Mouse (Mus musculus) midbrain, embryonic 13.5 days (tissue): ENCODE measurements around the gene 6330403K07Rik. TPM values are rescaled to one million over a fixed set of nuclear protein-coding genes. Genes with fewer than 3 reads are reported as not detected.
A peak's percentile ranks its signal among the peaks of the same experiment; 100 is the strongest.

Experiments used
- ATAC-seq: fragments of 200-750 bp; cut with Nextera tagmentation; 2 replicates; pipeline ENCODE4 v1.8.0; 2017; ENCODE audit warnings: mild to moderate bottlenecking, moderate TSS enrichment, moderate library complexity
- H3K27ac ChIP-seq: fragments of 300-500 bp; sonication (generic); 2 replicates; pipeline ENCODE4 v1.5.1; 2015; ENCODE audit warnings: inconsistent platforms, mild to moderate bottlenecking, moderate library complexity
- H3K27me3 ChIP-seq: fragments of 300-500 bp; sonication (generic); 2 replicates; pipeline ENCODE4 v1.6.1; 2015; ENCODE audit warnings: mild to moderate bottlenecking, inconsistent platforms
- H3K36me3 ChIP-seq: fragments of 300-500 bp; sonication (generic); 2 replicates; pipeline ENCODE4 v1.6.1; 2015; ENCODE audit warnings: mild to moderate bottlenecking, inconsistent platforms
- H3K4me1 ChIP-seq: fragments of 300-500 bp; sonication (generic); replicated peaks from 2 replicates; pipeline ENCODE4 v1.6.1; 2015; ENCODE audit warnings: inconsistent platforms
- H3K4me2 ChIP-seq: fragments of 300-500 bp; sonication (generic); replicated peaks from 2 replicates; pipeline ENCODE4 v1.6.1; 2015; ENCODE audit warnings: moderate library complexity, mild to moderate bottlenecking, inconsistent platforms
- H3K4me3 ChIP-seq: fragments of 300-500 bp; sonication (generic); replicated peaks from 2 replicates; pipeline ENCODE4 v1.5.1; 2015; ENCODE audit warnings: mild to moderate bottlenecking, inconsistent platforms
- H3K9ac ChIP-seq: fragments of 300-500 bp; sonication (generic); replicated peaks from 2 replicates; pipeline ENCODE4 v1.6.1; 2015; ENCODE audit warnings: mild to moderate bottlenecking, inconsistent platforms
- H3K9me3 ChIP-seq: fragments of 300-500 bp; sonication (generic); 2 replicates; pipeline ENCODE4 v1.6.1; 2016; ENCODE audit warnings: mild to moderate bottlenecking, inconsistent platforms
- WGBS: fragments of 180-500 bp; shearing (Covaris S2); methylation state at CpG from one replicate; pipeline ENCODE4 v1.1.7; 2015; 5-methylcytosine and 5-hydroxymethylcytosine counted together
- polyA plus RNA-seq: library from polyadenylated mRNA; unstranded; fragments of >200 nt; fragmentation: Nextera tagmentation; extraction: Ambion mirVana; gene quantifications from 2 replicates; pipeline ENCODE4 v1.2.1, GENCODE M21; 2015

The 6330403K07Rik gene
- polyA plus RNA-seq = 607 and 620 TPM in 2 replicates

DNA sequence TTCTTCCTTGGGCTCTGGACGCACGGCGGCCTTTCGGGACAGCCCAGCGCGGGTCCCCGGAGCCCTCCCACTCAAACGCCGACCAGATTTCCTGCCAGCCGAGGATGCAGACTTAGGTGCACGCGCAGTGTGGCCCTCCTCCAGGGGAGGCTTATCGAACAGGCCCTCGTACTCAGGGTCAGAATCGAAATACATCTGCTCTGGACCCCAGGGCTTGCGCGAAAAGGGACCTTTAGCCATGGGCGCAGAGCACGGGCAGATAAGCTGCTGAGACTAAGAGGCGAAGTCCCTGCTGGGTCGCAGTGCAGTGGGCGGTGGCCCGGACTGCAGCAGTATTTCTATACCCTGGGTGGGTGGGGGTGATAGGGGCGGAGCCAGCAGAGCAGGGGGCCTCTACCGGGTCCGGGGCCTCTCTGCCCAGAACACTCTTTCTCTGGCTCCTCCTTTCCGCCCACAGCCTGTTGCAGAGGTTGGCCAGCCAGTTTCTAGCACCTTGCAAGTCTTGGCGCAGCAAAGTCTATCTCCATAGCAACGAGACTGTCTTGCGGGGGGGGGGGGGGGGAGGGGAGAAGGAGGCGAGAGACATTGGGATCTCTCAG lies at the start of gene 6330403K07Rik:
Gene 6330403K07Rik, minus strand, starts transcription at position 351 of the 599 bp plus-strand sequence.
- no peaks in the 10 kb centered on the region for H3K27me3 ChIP-seq
- peak within 1 kb of the TSS; percentile 98 for H3K27ac ChIP-seq
- peaks cover under 1% of the 10 kb centered on the region for H3K36me3 ChIP-seq
- H3K4me1 ChIP-seq = peaks cover 35% of the 10 kb centered on the region
- H3K9ac ChIP-seq = peak within 1 kb of the TSS; percentile 97
- WGBS = under 1% methylated on average over 29 of the region's 31 CpGs
- ATAC-seq = peak; percentile 98
- peak within 1 kb of the TSS; percentile 77 for H3K4me2 ChIP-seq
- H3K4me3 ChIP-seq = peak within 1 kb of the TSS; percentile 72
- no peaks in the 10 kb centered on the region for H3K9me3 ChIP-seq

GRCm38 (mm10) chr11:71076342-71076741 lies 43.0 kb upstream of the 6330403K07Rik start:
- Histone ChIP-seq H3K27me3 (no peaks in the 10 kb centered on the region), H3K36me3 (no peaks in the 10 kb centered on the region), H3K9me3 (peaks cover 6% of the 10 kb centered on the region; the same call in 1 of the 2 replicates), H3K4me1 (no peaks in the 10 kb centered on the region), H3K4me3 (no peak overlapping the region), H3K9ac (no peak overlapping the region), H3K4me2 (no peak overlapping the region), H3K27ac (no peak overlapping the region)
- 74% methylated on average over 1 of the region's 1 CpGs for WGBS
- no peak for ATAC-seq

DNA sequence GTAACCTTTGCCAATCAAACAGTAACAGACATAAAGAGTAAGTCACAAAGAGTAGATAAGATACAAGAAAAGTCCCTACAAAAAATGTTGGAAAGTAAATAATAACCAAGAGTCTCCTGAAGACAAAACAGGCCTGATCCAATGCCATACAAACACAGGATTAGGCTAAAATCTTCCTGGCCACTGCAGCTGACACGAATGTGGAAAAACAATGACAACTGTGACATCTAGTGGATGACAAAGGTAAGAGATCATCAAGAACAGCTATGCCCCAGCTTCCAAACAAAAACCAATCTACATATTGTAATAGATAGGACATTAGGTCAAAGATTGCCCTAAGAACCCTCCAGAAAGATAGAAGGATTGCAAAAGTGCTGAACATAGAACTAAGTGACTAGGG lies 19.2 kb upstream of the 6330403K07Rik start:
- no peak overlapping the region for H3K27ac ChIP-seq
- H3K36me3 ChIP-seq = no peaks in the 10 kb centered on the region
- H3K27me3 ChIP-seq = no peaks in the 10 kb centered on the region
- H3K9ac ChIP-seq = no peak overlapping the region
- WGBS = 0% methylated on average over 1 of the region's 1 CpGs
- H3K4me1 ChIP-seq = no peaks in the 10 kb centered on the region
- 0 out of 2 replicates have a peak, but pooled peaks have one; percentile 30 for ATAC-seq
- H3K4me3 ChIP-seq = no peak overlapping the region
- H3K4me2 ChIP-seq = no peak overlapping the region
- no peaks in the 10 kb centered on the region for H3K9me3 ChIP-seq

DNA sequence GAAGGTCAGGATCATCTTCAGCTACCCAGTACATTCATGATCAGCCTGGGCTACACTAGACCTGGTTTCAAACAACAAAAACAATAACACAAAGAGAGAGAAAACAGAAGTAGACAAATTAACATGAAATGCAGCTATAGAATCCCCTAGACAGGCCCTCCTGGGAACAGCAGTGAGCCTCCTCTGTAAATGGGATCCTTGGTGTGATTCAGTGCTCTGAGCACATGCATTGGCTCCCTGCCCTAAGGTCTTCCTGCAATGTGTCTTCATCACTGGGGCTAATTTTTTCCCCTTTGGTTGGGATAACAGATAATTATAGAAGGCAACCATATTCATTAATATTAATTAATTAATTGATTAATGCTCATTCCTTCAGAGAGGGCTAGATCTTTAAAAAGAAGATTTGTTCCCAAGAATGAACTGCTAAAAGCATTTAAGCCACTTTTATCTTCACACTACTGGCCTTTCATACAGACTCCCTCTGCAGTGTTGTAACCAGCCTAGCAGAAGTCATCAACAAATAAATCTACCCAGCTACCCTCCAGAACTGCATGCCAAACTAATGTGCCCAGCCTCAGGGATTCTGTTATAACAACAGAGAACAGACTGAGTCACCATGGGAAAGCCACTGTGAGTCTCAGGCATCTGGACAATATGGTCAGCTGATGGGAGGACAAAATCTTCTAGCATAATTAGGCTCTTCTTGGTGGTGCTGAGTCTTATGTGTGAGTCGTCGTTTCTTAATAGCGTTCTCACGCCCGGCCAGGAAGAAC lies 6.4 kb upstream of the 6330403K07Rik start:
- 99% methylated on average over 5 of the region's 5 CpGs for WGBS
- no peaks in the 10 kb centered on the region for H3K9me3 ChIP-seq
- no peaks in the 10 kb centered on the region for H3K36me3 ChIP-seq
- H3K4me2 ChIP-seq = no peak overlapping the region
- ATAC-seq = no peak
- H3K9ac ChIP-seq = no peak overlapping the region
- H3K27me3 ChIP-seq = no peaks in the 10 kb centered on the region
- no peaks in the 10 kb centered on the region for H3K4me1 ChIP-seq
- H3K27ac ChIP-seq = no peak overlapping the region
- H3K4me3 ChIP-seq = no peak overlapping the region

- Histone ChIP-seq H3K36me3 (peaks cover 7% of the 10 kb centered on the region), H3K4me2 (peak overlapping the region; percentile 77), H3K27me3 (no peaks in the 10 kb centered on the region), H3K9ac (peak overlapping the region; percentile 97), H3K4me1 (peaks cover 35% of the 10 kb centered on the region), H3K4me3 (peak overlapping the region; percentile 72), H3K9me3 (no peaks in the 10 kb centered on the region), H3K27ac (peak overlapping the region; percentile 98)
- peak; percentile 16 for ATAC-seq
- 2% methylated on average over 26 of the region's 26 CpGs for WGBS
Observed at GRCm38 (mm10) chr11:71032491-71033162, 686 bp downstream of the 6330403K07Rik start.

- Histone ChIP-seq H3K27ac (peak overlapping the region; percentile 98), H3K9ac (peak overlapping the region; percentile 97), H3K4me1 (peaks cover 35% of the 10 kb centered on the region), H3K27me3 (no peaks in the 10 kb centered on the region), H3K4me2 (peak overlapping the region; percentile 77), H3K36me3 (peaks cover 12% of the 10 kb centered on the region), H3K4me3 (peak overlapping the region; percentile 72), H3K9me3 (no peaks in the 10 kb centered on the region)
- no peak for ATAC-seq
- WGBS = 54% methylated on average over 7 of the region's 7 CpGs
Observed at GRCm38 (mm10) chr11:71032070-71032469, 1.2 kb downstream of the 6330403K07Rik start.

DNA sequence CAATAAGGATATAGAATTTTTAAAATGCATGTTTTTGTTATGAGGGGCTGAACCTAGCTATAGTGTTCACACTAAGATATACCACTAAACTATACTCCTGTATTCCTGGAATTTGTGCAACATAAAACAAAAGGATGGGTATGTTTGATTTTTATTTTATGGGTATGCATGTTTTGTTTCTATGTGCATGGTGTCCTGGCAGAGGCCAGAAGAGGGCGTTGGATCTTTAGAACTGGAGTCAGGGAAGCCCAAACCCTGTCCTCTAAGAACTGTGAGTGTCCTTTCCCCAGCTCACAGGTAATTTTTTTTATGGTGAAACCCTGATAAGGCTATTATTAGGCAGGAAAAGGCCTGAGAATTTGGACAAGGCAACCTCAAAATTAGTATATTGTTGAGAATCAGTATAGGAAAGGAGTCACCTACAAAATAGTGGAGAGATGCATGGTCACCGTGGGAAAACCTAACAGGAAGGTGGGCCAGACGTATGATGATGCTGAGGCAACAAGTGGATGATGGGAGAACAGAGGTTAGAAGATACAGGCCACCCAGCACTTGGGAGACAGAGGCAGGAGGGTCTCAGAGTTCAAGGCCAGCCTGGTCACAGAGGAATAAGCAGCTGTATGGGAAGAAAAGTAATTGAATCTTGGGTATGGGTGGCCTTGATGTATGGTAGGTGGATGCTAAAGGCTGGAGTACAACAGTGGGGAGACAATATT lies 3.8 kb downstream of the 6330403K07Rik start:
- no peak for ATAC-seq
- H3K27me3 ChIP-seq = no peaks in the 10 kb centered on the region
- H3K4me2 ChIP-seq = no peak overlapping the region
- no peak overlapping the region for H3K9ac ChIP-seq
- H3K36me3 ChIP-seq = peaks cover 36% of the 10 kb centered on the region
- no peaks in the 10 kb centered on the region for H3K9me3 ChIP-seq
- H3K27ac ChIP-seq = no peak overlapping the region
- WGBS = 76% methylated on average over 3 of the region's 3 CpGs
- no peak overlapping the region for H3K4me3 ChIP-seq
- H3K4me1 ChIP-seq = peaks cover 35% of the 10 kb centered on the region

- H3K36me3 ChIP-seq = peaks cover 37% of the 10 kb centered on the region
- H3K27ac ChIP-seq = no peak overlapping the region
- ATAC-seq = no peak
- H3K9me3 ChIP-seq = no peaks in the 10 kb centered on the region
- 86% methylated on average over 3 of the region's 3 CpGs for WGBS
- no peak overlapping the region for H3K4me2 ChIP-seq
- H3K9ac ChIP-seq = no peak overlapping the region
- no peaks in the 10 kb centered on the region for H3K27me3 ChIP-seq
- H3K4me3 ChIP-seq = no peak overlapping the region
- peaks cover 26% of the 10 kb centered on the region for H3K4me1 ChIP-seq
Observed at GRCm38 (mm10) chr11:71028280-71028679, 5.0 kb downstream of the 6330403K07Rik start.

DNA sequence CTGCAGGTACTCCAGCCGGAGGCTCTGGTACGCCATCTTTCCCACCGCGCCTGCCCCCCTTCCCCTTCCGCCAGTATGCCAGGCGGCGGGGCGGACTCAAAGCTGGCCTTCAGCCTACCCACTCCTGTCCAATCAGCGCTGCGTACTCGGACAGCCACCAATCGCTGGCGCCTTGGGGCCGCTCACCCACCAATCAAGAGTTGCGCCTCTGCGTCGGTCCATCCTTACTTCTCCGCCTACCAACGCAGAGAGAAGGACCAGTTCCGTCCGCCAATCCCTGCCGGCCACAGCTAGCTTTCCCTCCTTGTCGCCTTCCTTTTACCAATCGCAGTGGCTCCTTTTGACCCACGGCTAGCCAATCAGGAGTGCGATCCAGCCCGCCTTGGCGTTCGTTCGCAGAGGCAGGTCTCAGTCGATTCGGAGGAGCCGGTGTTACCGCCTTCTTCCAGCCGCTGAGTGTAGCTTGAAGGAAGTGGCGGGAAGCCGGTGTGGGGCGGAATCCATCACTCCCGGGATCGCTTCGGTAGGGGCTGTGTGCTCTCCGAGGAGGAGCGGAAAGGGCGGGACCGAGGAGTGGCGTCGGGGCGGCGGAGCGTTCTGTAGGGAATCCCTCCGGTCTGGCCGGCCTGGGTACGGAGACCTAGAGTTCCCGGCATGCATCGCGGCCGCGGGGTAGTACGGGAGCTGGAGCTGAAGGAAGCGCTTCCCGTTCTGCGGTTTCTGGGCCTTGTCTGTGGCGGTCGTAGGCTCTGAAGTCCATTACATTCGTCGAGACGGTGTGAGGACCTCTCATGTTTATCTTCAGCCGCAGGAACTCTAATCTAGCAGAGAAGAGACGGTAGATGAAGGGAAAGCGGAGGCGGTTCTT lies 13.9 kb downstream of the 6330403K07Rik start, which contains the start of the genes Mis12 and Derl2:
Gene Mis12, plus strand, starts transcription at position 411 of the 868 bp plus-strand sequence.
Gene Derl2, minus strand, starts transcription at position 641 of the 868 bp plus-strand sequence.
- peak within 1 kb of the TSS; percentile 74 for H3K4me3 ChIP-seq
- under 1% methylated on average over 71 of the region's 71 CpGs for WGBS
- ATAC-seq = peak; percentile 100

DNA sequence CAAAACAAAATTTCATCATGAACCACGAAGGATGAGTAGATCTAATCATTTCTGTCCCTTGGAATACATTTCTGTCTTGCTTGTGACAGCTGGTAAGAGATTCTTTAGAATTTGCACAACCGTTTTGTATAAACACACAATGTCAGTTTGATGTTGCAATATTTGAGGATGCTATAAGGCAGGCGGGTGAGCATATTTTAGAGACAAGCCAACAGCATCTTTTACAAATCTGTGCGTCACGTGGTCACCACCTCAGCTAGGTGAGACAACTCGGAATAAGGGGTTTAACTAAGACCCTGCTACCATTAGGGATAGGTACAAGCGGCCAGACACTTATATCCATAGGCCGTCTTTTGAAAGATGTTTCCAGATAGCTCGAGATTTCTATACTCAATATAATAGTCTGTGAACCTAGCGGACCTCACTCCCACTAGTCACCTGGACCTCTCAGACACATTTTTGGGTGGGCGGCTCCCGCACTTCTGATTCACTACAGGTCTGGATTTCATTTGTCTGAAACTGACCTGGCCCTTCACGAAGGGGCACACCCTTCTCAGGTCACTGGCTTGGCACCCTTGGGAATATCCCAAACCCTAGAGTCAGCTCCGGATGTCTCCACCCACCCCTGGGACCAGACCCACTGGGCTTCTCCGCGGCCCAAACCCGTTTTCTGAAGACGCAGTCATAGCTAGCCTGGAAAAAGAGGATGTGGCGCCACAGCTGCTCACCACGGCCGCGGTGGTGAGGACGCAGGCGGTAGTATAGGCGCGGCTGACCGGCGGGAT lies 14.7 kb downstream of the 6330403K07Rik start:
- Histone ChIP-seq H3K4me3 (peak overlapping the region; percentile 74), H3K4me1 (peaks cover 52% of the 10 kb centered on the region), H3K36me3 (0 out of 2 replicates have a peak, but pooled peaks cover under 1% of the 10 kb centered on the region), H3K27ac (peak overlapping the region; percentile 84), H3K9ac (peak overlapping the region; percentile 88), H3K27me3 (no peaks in the 10 kb centered on the region), H3K4me2 (peak overlapping the region; percentile 83), H3K9me3 (no peaks in the 10 kb centered on the region)
- WGBS = 6% methylated on average over 28 of the region's 28 CpGs
- ATAC-seq = no peak

More for the DNA sequence above, 13.9 kb downstream of the 6330403K07Rik start, which contains the start of the genes Mis12 and Derl2:
- no peaks in the 10 kb centered on the region for H3K27me3 ChIP-seq
- H3K4me1 ChIP-seq = peaks cover 52% of the 10 kb centered on the region
- H3K4me2 ChIP-seq = peak within 1 kb of the TSS; percentile 83
- H3K36me3 ChIP-seq = 0 out of 2 replicates have a peak, but pooled peaks cover under 1% of the 10 kb centered on the region
- H3K9ac ChIP-seq = peak within 1 kb of the TSS; percentile 88
- H3K9me3 ChIP-seq = no peaks in the 10 kb centered on the region
- H3K27ac ChIP-seq = peak within 1 kb of the TSS; percentile 87
